Mouse (Mus musculus) v-Abl transformed pro-B cells (cell line): ENCODE measurements around the gene Creg2.
"Not testable (repeated sequence)": the region's sequence is repeated elsewhere in the genome, so short reads cannot be mapped to it uniquely, and the experiment has no call there.

Source experiments
- in situ Hi-C, 2 experiments: fragments of 400-800 bp; cut with MboI; formaldehyde crosslinking; loops; one replicate each; pipeline ENCODE4 v1.15.1; 2025; ENCODE audit not compliant: unreplicated experiment in 2 of 2

Creg2 gene

DNA sequence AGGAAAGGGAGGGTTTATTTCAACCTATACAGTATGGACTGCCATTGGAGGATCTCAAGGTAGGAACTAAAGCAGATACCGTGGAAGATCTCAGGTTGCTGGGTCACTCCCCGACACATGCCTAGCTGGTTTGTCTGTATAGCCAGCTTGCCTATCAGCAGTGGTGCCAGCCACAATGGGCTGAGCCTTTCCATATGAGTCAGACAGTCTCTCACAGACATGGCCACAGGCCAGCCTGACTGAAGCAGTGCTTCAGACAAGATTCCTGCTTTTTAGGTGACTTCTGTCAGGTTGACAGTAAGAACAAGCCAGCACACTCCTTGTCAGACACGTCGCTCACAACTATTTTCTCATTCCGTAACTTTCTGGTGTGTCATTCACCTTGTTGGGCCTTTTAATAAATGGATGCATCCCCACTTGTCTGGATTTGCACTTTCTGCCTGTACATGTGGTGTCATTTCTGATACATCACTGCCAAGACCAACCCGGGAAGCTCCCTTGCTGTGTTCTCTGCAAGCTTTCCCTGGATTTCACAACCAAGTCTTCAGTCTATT lies 5.8 kb upstream of the Creg2 start:
- in situ Hi-C loops: no loop called here

DNA sequence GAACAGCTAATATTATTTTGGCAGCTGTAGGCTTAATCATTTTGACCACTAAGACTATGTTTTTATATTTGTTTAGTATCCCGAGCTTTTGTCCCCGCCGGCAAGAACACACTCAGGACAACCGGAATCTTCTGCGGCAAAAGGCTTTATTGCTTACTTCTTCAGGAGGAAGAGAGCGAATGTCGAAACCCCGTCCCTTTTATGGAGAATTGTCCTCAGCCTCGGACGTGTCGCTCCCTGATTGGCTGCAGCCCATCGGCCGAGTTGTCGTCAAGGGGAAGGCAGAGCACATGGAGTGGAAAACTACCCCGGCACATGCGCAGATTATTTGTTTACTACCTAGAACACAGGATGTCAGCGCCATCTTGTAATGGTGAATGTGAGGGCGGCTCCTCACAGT lies 3.6 kb upstream of the Creg2 start:
- in situ Hi-C loops: not testable (repeated sequence)

DNA sequence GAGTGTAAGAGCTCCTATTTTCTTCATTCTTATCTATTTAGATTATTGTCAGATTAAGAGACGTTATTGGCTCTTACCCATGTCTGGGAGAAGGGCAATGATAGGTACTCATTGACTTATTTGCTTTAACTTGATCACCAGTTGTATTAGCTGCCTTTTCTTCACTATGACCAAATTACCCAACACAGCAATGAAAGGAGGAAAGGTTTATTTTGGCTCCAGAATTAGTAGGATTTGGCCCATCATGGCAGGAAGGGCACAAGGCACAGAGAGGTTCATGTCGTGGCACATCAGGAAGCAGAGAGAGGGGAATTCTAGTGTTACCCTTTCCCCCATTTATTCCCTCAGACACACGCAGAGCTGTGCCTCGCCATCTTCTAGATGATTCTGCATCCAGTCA lies 1.8 kb upstream of the Creg2 start:
- in situ Hi-C loops: no loop called here

DNA sequence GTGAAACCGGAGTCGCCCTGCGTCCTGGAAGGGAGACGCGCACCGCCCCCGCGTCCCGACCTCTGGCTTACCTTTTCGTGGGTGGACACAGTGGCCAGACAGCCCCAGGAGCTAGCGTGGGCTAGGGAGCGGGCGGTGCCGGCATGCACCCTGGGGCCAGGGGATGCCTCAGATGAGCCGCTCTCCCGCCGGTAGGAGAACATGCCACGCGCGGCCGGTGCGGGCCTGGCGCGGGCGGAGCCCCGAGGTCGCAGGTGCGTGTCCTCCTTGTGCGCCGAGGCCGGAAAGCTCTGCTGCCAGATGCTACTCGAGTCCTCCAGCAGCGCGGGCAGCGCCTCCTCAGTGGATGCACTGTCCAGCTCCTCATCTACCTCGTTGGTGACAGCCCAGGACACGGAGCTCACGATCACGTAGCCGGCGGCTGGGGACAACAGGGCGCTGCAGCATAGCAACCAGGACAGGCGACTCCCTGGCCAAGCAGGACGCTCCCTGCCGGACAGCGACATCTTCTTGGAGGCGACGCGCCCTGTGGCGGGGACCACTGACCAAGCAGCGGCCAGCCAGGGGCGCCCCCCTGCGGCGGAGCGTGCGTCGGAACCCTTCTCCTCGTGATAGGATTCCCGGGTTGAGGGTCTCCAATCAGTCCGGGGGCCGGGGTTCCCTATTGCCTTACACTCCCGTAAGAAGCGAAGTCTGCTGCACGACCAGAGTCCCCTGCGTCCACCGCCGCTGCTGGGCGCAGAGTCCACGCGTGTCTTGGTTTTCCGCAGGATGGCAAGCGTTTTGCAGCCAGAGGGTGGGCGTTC lies 636 bp downstream of the Creg2 start:
- in situ Hi-C loops: no loop called here

DNA sequence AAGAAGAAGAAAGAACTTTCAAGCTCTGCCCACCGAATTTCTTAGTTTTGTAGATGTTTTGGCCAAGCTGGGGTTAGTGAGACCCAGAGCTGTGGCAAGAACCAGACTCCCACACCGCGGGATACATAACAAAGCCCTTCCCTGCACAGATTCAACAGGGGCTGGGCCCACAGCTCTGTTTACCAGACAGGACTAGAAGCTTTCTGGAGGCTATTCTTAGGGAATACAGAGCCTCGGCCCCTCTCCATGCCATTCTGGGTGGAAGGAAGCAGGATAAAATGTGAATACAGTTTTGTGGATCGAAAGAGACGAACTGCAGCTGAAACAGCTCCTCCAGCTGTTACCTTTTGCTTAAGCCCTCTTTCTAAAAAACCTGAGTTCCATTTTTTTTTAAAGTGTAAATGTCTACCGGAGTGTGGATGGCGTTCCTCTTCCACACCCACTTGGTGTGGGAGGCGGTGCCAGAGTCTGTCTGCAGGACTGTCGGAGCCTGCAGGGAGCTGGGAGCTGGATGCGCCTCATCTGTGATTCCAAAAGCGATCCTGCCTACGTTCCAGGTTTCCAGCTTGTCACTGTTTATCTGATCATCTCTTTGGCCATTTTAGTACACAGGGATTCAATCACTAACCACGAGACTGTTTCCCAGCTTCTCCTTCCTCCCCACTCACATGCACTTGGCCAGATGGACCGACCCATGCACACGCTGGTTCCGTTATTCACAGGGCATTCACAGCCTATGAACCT lies 1.4 kb downstream of the Creg2 start:
- in situ Hi-C loops: loop anchor here in 1 of 2 experiments (25.0 kb wide), 1 partner anchor 638 kb away; no protein-coding TSS in a partner anchor

DNA sequence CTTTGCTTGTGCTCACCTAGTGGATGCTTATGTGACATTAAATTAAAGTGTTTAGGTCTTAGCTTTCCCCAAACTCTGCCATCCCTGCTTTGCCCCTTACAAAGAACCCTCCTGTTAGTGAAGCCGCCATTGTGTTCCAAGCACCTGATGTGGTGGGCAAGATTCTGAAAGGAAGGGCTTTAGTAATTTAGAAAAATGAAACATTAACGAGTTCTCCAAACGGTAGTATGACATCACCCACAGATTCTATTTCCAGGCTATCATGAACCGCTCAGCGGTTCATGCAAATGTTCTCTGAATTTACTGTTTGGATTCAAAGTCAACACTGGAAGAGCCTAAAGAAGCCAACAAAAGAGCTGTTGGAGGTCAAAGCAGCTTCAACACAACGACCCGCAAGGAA lies 2.7 kb downstream of the Creg2 start:
- in situ Hi-C loops: loop anchor here in 1 of 2 experiments (25.0 kb wide), 1 partner anchor 636 kb away; no protein-coding TSS in a partner anchor

DNA sequence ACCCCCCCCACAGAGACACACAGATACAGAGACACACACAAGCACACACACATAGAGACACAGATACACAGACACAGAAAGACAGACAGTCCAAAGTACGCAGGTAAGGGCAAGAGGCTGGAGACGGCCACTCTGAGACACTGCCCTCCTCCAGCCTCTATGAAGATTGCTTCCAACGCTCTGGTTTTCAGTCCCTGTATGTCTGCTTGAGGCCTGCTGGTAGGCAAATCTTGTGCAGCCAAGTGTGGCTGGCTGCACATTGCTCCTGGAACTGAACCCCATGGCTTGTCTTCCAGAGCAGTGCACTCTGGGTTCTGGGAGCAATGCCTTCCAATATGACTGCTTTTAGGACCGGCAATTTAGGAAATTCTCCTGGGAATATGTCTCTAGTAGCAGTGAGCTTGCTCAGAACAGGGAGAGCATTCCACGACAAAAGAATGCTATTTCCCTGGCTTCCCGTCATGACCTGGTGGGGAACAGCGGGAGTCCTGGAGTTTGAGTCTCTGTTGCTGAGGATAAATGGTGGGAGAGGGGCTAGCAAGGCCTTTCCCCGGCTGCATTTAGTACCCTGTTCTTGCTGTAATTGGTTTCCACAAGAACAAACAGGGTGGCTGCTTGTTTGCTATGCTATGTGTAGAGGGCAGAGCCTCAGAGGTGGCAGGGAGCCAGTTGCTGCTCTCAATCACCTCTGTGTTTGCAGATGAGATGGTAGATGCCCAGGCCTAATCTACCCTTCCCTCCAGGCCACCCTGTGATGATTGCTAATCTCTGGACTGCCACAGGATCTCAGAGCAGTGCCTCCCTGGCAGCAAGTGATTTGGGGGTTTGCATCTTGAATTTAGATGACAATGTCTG lies 5.1 kb downstream of the Creg2 start:
- in situ Hi-C loops: loop anchor here in 1 of 2 experiments (25.0 kb wide), 1 partner anchor 634 kb away; no protein-coding TSS in a partner anchor

DNA sequence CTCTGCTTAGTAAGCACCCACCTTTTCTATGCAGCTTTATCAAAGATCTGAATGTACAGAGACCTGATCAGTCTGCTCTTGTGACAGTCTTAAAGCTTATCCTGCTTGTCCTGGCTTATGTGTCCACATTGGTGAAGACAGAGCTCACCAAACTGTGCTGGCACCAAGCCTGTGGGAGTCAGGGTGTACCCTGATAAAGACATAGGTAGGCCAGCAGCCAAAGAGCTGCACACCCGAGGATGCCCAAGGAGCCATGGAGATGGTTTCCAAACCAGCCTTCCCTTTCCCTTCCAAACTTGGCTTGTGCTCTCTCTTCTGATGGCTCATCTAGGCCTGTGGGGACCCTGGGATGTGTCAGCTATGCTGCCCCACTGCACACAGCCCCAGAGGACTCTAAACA lies 6.9 kb downstream of the Creg2 start:
- in situ Hi-C loops: loop anchor here in 1 of 2 experiments (25.0 kb wide), 1 partner anchor 632 kb away; no protein-coding TSS in a partner anchor

DNA sequence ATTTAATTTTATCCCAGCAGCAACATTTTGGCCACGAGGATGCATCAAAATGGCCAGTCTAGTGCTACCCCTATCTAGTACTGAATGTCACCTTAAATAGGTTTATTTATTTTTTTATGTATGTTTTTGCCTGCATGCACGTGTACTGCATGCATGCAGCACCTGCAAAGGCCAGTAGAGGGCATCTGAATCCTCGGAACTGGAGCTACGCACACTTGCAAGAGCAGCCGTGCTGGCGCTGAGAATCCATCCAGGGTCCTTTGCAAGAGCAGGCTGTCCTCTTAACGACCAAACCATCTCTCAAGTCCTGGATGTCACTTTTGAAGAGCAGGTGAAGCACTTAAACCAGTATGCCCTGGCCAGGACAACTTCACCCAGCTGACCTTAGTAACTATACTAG lies 9.6 kb downstream of the Creg2 start:
- in situ Hi-C loops: loop anchor here in 1 of 2 experiments (25.0 kb wide), 1 partner anchor 629 kb away; no protein-coding TSS in a partner anchor

DNA sequence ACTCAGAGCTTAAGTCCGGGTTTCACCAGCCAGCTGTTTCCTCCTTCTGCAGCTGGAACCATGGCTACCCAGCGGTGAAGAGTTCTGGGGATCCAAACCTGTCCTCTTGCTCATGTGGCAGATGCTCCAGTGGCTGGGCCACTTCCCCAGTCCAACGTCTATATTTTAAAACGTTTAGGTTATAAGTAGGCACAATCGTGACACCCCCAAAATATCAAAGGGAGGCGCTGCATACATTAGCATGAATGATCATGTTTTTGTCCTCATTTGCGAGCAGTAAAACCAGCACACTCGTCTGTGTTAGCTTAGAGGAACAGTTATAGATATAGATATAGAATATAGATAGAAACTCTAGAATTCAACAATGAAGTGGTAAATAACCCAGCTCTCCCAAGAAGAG lies 14.1 kb downstream of the Creg2 start:
- in situ Hi-C loops: loop anchor here in 1 of 2 experiments (25.0 kb wide), 1 partner anchor 625 kb away; no protein-coding TSS in a partner anchor

DNA sequence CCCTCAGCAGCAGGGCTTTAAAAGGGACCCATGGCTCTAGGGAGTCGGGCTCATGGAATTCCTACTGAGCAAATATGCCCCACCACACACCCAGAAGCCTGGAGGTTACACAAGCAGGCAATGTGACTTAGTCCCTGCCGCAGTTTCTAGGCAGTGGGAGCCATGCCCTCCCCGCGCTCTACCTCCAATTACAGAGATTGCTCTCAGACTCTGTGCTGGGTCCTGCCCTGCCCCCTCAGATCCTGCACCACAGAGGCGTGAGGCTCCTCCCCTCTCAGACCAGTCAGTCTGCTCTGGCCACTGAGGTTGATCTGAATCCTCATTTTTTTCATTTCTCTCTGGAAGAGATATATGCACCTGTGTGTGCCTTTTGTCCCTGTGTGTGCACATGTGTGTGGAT lies 14.6 kb downstream of the Creg2 start:
- in situ Hi-C loops: loop anchor here in 1 of 2 experiments (25.0 kb wide), 1 partner anchor 624 kb away; no protein-coding TSS in a partner anchor

DNA sequence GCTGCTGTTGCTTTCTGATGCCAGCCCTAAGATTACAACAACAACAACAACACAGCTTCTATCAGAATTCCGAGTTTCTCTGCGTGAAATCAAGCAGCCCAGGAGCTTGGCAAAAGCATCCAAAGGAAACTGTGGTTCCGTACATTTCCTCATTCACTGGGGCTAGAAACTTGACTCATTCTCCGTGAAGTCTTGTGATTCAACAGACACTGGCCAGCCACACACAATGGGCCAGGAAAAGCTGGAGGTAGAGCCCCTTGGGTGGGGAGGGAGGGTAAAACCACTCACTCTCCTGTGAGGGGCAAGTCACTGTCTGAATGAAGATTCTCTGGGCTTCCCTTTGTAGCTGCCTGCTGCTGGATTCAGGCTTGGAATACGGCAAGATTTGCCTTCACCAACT lies 15.1 kb downstream of the Creg2 start:
- in situ Hi-C loops: loop anchor here in 1 of 2 experiments (25.0 kb wide), 1 partner anchor 624 kb away; no protein-coding TSS in a partner anchor

DNA sequence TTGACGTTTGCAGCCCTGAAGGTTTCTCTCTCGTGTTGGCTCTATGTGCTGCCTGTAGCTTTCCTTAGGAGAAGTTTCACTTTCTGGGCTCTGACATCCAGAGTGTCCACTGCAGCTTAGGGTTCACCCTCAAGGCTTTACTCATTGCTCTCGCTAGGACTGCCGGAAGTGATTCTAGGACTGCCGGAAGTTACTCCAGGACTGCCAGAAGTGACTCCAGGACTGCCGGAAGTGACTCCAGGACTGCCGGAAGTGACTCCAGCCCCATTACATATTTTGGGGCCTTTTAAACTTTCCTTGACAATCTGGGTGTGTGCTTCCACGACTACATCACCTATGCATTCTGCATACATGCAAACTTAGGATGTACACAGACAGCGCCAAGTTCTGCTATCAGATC lies 22.7 kb downstream of the Creg2 start:
- in situ Hi-C loops: loop anchor here in 1 of 2 experiments (25.0 kb wide), 1 partner anchor 616 kb away; no protein-coding TSS in a partner anchor

DNA sequence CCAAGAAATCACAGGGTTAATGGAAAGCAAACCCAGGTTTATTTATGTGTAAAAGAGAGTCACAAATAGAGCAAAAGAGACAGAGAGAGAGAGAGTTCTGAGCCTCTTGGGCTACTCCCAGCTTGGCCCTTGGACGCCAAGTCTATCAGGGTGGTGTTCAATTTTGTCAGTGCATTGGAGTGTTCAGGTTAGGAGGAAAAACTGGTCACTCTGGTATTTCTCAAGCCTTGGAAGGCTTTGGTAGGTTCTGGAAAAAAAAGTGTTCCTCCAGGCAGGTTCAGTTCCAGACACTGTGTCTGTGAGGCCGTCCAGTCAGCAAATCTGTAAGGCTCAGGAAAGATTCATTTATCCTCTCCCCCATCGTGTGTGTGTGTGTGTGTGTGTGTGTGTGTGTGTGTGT lies 25.8 kb downstream of the Creg2 start:
- in situ Hi-C loops: loop anchor here in 1 of 2 experiments (25.0 kb wide), 1 partner anchor 613 kb away; no protein-coding TSS in a partner anchor

DNA sequence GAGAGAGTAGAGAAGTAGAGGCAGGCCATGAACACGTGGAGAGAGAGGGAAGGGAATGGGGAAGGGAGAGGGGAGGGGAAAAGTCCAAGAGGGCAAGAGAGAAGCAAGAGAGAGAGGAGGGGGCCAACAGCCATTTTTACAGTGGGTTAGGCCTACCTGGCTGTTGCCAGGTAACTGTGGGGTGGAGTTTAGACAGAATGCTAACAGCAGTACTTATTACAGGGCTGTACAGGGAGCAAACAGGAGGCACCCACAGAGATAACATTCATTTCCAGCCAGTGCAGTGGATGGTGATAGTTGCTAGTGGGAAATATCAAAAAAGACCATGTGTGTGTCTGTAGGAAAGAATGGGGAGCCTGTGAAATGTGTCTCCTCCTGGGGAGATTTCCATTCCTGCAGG lies 27.5 kb downstream of the Creg2 start:
- in situ Hi-C loops: no loop called here

DNA sequence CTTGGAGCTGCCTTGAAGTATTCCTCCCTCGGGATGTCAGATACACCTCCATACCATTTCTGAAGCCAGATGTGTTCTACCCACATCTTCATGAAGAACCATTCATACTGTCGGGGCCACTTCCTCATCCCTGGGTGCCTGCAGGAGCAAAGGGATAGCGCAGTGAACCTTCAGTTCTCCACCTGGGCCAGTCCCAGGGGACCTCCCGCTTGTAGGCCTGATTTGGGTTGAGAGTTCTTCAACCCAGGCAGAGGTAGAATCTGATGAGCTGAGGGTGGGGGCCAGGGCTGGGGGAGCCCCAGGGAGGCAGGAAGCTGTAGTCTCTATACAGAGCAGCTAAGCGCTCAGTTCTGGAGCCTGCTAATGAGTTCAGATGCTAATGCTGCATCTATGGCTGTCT lies 28.2 kb downstream of the Creg2 start:
- in situ Hi-C loops: no loop called here

DNA sequence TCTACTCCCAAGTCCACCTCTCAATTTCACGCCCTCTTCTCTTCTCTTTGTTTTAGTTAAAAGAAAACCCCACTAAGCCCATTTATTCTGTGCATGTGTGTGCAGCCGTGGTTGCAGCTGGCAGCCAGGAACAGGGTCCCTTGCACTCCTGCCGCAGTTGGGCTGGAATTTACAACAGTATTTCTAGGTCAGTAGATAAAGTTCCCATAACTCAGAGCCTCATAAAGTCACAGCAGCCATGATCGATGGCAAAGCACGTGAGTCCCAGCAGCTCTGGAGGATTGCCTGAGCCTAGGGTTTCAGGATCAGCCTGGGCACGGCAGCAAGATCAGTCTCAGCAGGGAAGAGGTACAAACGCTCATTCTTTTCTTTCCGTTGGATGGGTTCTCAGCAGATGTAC lies 32.8 kb downstream of the Creg2 start:
- in situ Hi-C loops: loop anchor here (5.0 to 10.0 kb wide), 4 partner anchors 49 to 764 kb away; no protein-coding TSS in a partner anchor

DNA sequence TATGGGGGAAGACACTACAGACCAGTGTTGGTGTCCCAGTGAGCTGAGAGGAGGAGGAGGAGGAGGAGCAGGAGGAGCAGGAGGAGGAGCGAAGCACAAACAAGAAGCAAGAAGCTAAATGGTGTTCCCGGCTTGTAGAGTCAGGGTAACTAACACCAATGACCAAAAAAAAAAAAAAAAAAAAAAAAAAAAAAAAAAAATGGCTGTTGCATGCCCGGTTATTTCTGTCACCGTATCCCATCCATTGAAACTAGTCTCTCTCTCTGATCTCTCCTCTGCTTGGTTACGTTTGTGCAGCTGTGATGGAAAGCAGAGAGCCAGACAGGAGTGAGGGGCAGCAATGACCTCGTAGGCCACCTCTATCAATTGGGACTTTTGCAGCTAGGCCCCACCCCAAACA lies 35.7 kb downstream of the Creg2 start:
- in situ Hi-C loops: loop anchor here (5.0 to 10.0 kb wide), 4 partner anchors 52 to 767 kb away; no protein-coding TSS in a partner anchor

DNA sequence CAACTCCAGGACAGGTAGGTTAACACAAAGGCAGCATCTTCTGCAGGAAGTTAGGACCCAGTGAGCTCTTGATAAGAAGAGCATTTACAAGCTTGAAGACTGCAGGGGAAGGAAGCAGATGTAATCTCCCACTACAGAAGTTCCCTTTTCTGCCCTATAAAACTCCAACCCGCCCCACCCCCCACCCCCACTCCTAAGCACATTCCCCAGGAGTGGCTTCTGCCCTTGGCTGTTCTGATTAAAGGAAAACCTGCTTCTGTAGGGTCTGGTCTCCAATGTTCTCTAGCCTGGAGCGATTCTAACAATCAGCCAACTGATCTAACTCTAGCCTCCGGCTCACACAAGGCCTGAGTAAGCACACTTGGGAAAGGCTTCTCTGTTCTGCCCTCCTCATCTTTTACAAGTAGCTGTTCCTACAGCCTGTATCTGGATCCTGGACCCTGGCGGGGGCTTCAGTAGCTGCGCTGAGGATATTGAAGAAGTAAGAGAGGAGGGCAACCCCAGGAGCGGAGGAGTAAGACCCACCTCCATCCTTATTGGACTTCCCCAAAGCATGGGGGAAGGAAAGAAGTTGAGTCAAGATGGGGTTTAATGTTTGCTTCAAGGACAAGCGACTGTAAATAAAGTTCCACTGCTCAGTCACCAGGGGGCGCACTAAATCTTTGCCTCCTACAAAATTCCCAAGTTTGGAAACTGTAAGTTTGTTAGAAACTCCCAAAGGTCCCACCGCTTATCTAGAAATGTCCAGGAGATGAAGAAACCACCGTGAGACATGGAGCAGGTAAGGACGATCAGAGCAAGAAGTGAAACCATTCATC lies 36.6 kb downstream of the Creg2 start:
- in situ Hi-C loops: loop anchor here (5.0 to 10.0 kb wide), 4 partner anchors 53 to 768 kb away; no protein-coding TSS in a partner anchor
